Mouse (Mus musculus) heart, postnatal 25 days (tissue): Measurements from ENCODE around the gene Snx14. TPM values are rescaled to one million over a fixed set of nuclear protein-coding genes. Genes with fewer than 3 reads are reported as not detected.
"Not testable (repeated sequence)": the region's sequence is repeated elsewhere in the genome, so short reads cannot be mapped to it uniquely, and the experiment has no call there.

Experiments
- DNase-seq: peaks from one replicate; pipeline ENCODE4 v3.0.0; 2022; ENCODE audit warnings: low spot score
- intact Hi-C: fragments of 180-260 bp; cut with DNase I; formaldehyde crosslinking; loops from one replicate; pipeline ENCODE4 v1.15.1; 2025
- total RNA-seq, 2 experiments: library from RNA; stranded (reverse); gene quantifications; 2 replicates each; pipeline ENCODE4 v1.2.3; 2021

Gene Snx14
- 10 to 100 TPM; 24.5 to 25.6 TPM for total RNA-seq

GRCm38 (mm10) chr9:88438555-88439237, at the start of gene Snx14:
Gene Snx14, minus strand, starts transcription at chr9:88438958.
- intact Hi-C loops, result loop anchor here (1.0 to 5.0 kb wide), 2 partner anchors 84 to 110 kb away; partner anchors contain the start of gene Zfp949
- DNase-seq, result peak; percentile 95

- no peak for DNase-seq
- intact Hi-C loops, result no loop called here
These were observed 45.8 kb upstream of the Snx14 start for GRCm38 (mm10) chr9:88484531-88484930.

- peak; percentile 85 for DNase-seq
- intact Hi-C loops, result no loop called here
These were observed 44.2 kb upstream of the Snx14 start for GRCm38 (mm10) chr9:88482829-88483396.

- intact Hi-C loops, result not testable (repeated sequence)
- peak; percentile 90 for DNase-seq
These were observed 43.6 kb upstream of the Snx14 start, which contains the start of gene Syncrip for GRCm38 (mm10) chr9:88482230-88482828. Gene Syncrip, minus strand, starts transcription at chr9:88482574.

- no peak for DNase-seq
- intact Hi-C loops, result loop anchor here (2.0 kb wide), 3 partner anchors 41 to 65 kb away; no protein-coding TSS in a partner anchor
These were observed 43.0 kb upstream of the Snx14 start for GRCm38 (mm10) chr9:88481791-88482160.

- DNase-seq, result peak; percentile 1
- intact Hi-C loops, result loop anchor here (2.0 kb wide), 3 partner anchors 40 to 66 kb away; no protein-coding TSS in a partner anchor
These were observed 42.5 kb upstream of the Snx14 start for GRCm38 (mm10) chr9:88481061-88481790.

- no peak for DNase-seq
- intact Hi-C loops, result loop anchor here (1.0 to 2.0 kb wide), 4 partner anchors 15 to 67 kb away; no protein-coding TSS in a partner anchor
These were observed 41.4 kb upstream of the Snx14 start for GRCm38 (mm10) chr9:88480120-88480519.

- intact Hi-C loops, result no loop called here
These were observed 37.4 kb upstream of the Snx14 start for GRCm38 (mm10) chr9:88476138-88476537.

GRCm38 (mm10) chr9:88461017-88461416, 22.3 kb upstream of the Snx14 start:
- intact Hi-C loops, DNase-seq: not testable (repeated sequence)

More at GRCm38 (mm10) chr9:88476138-88476537, 37.4 kb upstream of the Snx14 start:
- DNase-seq, result no peak

GRCm38 (mm10) chr9:88439991-88440390, 1.2 kb upstream of the Snx14 start:
- no peak for DNase-seq
- intact Hi-C loops, result loop anchor here (1.0 to 5.0 kb wide), 3 partner anchors 41 to 108 kb away; partner anchors contain the start of gene Zfp949

GRCm38 (mm10) chr9:88439238-88439600, 461 bp upstream of the Snx14 start:
- intact Hi-C loops, result loop anchor here (1.0 to 5.0 kb wide), 2 partner anchors 83 to 109 kb away; partner anchors contain the start of gene Zfp949
- DNase-seq, result no peak

- intact Hi-C loops, result loop anchor here (5.0 kb wide), 1 partner anchor 84 kb away; no protein-coding TSS in a partner anchor
- no peak for DNase-seq
These were observed 562 bp downstream of the Snx14 start for GRCm38 (mm10) chr9:88438237-88438554.

GRCm38 (mm10) chr9:88437342-88438236, 1.2 kb downstream of the Snx14 start:
- DNase-seq, result no peak

GRCm38 (mm10) chr9:88424356-88424755, 14.4 kb downstream of the Snx14 start:
- intact Hi-C loops, result no loop called here
- DNase-seq, result no peak

More at GRCm38 (mm10) chr9:88437342-88438236, 1.2 kb downstream of the Snx14 start:
- intact Hi-C loops, result loop anchor here (5.0 kb wide), 1 partner anchor 85 kb away; no protein-coding TSS in a partner anchor

- intact Hi-C loops, result no loop called here
- no peak for DNase-seq
These were observed 16.3 kb downstream of the Snx14 start for GRCm38 (mm10) chr9:88422428-88422827.

- intact Hi-C loops, result no loop called here
- DNase-seq, result no peak
These were observed 22.0 kb downstream of the Snx14 start for GRCm38 (mm10) chr9:88416752-88417151.

- DNase-seq, result no peak
- intact Hi-C loops, result loop anchor here (10.0 kb wide), 1 partner anchor 135 kb away; the partner anchor contains the start of gene Zfp949
These were observed 28.8 kb downstream of the Snx14 start for GRCm38 (mm10) chr9:88409978-88410377.

GRCm38 (mm10) chr9:88404515-88404914, 34.2 kb downstream of the Snx14 start:
- intact Hi-C loops, result loop anchor here (10.0 kb wide), 1 partner anchor 140 kb away; the partner anchor contains the start of gene Zfp949
- DNase-seq, result no peak

GRCm38 (mm10) chr9:88404088-88404487, 34.7 kb downstream of the Snx14 start:
- intact Hi-C loops, result loop anchor here (10.0 kb wide), 1 partner anchor 141 kb away; the partner anchor contains the start of gene Zfp949
- DNase-seq, result peak; percentile 14
